Mouse (Mus musculus) G1E (cell line): ENCODE data around the gene Dusp3. TPM values are rescaled to one million over a fixed set of nuclear protein-coding genes. Genes with fewer than 3 reads are reported as not detected.

ENCODE experiments used
- ATAC-seq: 2 replicates; pipeline ENCODE4 v1.8.0; 2016; ENCODE audit warnings: mild to moderate bottlenecking; ENCODE audit not compliant: insufficient number of reproducible peaks, poor library complexity, low FRiP score, severe bottlenecking; ENCODE audit errors: extremely low read depth
- DNase-seq: peaks from one replicate; pipeline ENCODE4 v3.0.0; 2012; ENCODE audit warnings: low spot score
- H3K27me3 ChIP-seq: 2 replicates; pipeline ENCODE4 v1.6.1; 2012; ENCODE audit warnings: mild to moderate bottlenecking, low read length, inconsistent platforms; ENCODE audit not compliant: insufficient read depth
- H3K36me3 ChIP-seq: replicated peaks from 2 replicates; pipeline ENCODE3; 2012; ENCODE audit warnings: mild to moderate bottlenecking, inconsistent platforms
- H3K4me1 ChIP-seq: 2 replicates; pipeline ENCODE4 v1.6.1; 2012; ENCODE audit warnings: low read depth, low read length, inconsistent platforms, mixed read lengths; ENCODE audit not compliant: insufficient read depth
- H3K4me3 ChIP-seq: 2 replicates; pipeline ENCODE4 v1.5.1; 2012; ENCODE audit warnings: low read depth, mild to moderate bottlenecking, inconsistent platforms, low read length, moderate library complexity, mixed read lengths
- H3K9me3 ChIP-seq: replicated peaks from 2 replicates; pipeline ENCODE4 v1.6.1; 2012; ENCODE audit warnings: inconsistent platforms
- CTCF ChIP-seq: IDR thresholded peaks from 2 replicates; pipeline ENCODE4 v1.5.1; 2012; ENCODE audit warnings: low read depth, low read length, inconsistent platforms, mixed read lengths
- GATA1 ChIP-seq: IDR thresholded peaks from 2 replicates; pipeline ENCODE4 v1.6.1; 2012; ENCODE audit warnings: borderline replicate concordance, low read length, inconsistent platforms, mixed read lengths
- GATA2 ChIP-seq: IDR thresholded peaks from 2 replicates; pipeline ENCODE4 v1.6.1; 2012; ENCODE audit warnings: low read depth, low read length, inconsistent platforms, borderline replicate concordance
- POLR2AphosphoS5 ChIP-seq: IDR thresholded peaks from 2 replicates; pipeline ENCODE4 v1.6.1; 2012; ENCODE audit warnings: low read depth, low read length, inconsistent platforms; ENCODE audit not compliant: insufficient replicate concordance
- TAL1 ChIP-seq: conservative IDR thresholded peaks from 2 replicates; pipeline ENCODE4 v1.6.1; 2012; ENCODE audit warnings: low read depth, low read length, inconsistent platforms, mixed read lengths
- polyA plus RNA-seq: library from polyadenylated mRNA; stranded (reverse); fragments of >175 nt; gene quantifications from 2 replicates; pipeline ENCODE4 v1.2.3, GENCODE M21; 2012
- total RNA-seq, 2 experiments: library from RNA; stranded (forward) in 1 of 2; stranded (reverse) in 1 of 2; fragments of 200-1000 nt in 1 of 2; fragments of >200 nt in 1 of 2; fragmentation: Nextera tagmentation in 1 of 2; gene quantifications; 2 replicates each; pipeline ENCODE4 v1.2.3; 2014 to 2017

Gene Dusp3
- total and polyA plus RNA-seq, 3 experiments: 3.4 to 17.3 (median 16.0) TPM

GRCm38 (mm10) chr11:101953441-101953840 lies 33.4 kb downstream of the Dusp3 start:
- Histone ChIP-seq H3K4me3 (no peak overlapping the region), H3K27me3 (peaks cover 35% of the 10 kb centered on the region), H3K36me3 (no peaks in the 10 kb centered on the region), H3K4me1 (peaks cover 19% of the 10 kb centered on the region), H3K9me3 (no peaks in the 10 kb centered on the region)
- ATAC-seq: no peak
- DNase-seq: no peak
- TF ChIP-seq GATA2 (no peak), TAL1 (no peak)

- Histone ChIP-seq H3K9me3 (no peaks in the 10 kb centered on the region), H3K4me3 (no peak overlapping the region; the same call in 1 of the 2 replicates), H3K36me3 (no peaks in the 10 kb centered on the region), H3K27me3 (peaks cover 34% of the 10 kb centered on the region), H3K4me1 (peaks cover 19% of the 10 kb centered on the region)
- TF ChIP-seq POLR2AphosphoS5: no peak
- TF ChIP-seq GATA2: no peak
- no peak for TF ChIP-seq TAL1
- TF ChIP-seq CTCF: no peak
- TF ChIP-seq GATA1: no peak
- DNase-seq: peak; percentile 38
- peak; percentile 80 for ATAC-seq
These were observed 34.1 kb downstream of the Dusp3 start for GRCm38 (mm10) chr11:101952541-101953341.

DNA sequence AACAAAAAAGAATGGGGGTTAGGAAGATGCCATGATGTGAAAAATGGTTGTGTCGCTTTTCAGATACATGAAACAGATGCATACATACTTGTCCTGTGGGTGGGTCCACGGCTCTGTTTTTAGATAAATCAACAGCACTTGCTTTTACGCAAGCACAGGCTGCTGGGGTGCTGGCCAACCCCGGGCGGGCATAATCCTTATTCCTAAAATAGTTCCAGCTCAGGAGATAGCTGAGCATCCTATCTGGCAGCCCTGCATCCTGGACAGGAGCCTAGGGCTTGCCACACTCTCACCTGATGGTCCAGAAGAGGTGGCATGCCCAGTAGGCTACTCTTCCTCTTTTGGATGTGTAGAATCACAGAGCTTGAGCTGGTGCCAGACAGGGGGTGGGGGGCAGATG lies 36.8 kb downstream of the Dusp3 start:
- Histone ChIP-seq H3K27me3 (peaks cover 37% of the 10 kb centered on the region), H3K36me3 (no peaks in the 10 kb centered on the region), H3K9me3 (no peaks in the 10 kb centered on the region), H3K4me1 (peaks cover 19% of the 10 kb centered on the region), H3K4me3 (no peak overlapping the region)
- DNase-seq: no peak
- ATAC-seq: no peak
- TF ChIP-seq GATA1 (no peak), GATA2 (no peak), CTCF (no peak), POLR2AphosphoS5 (no peak), TAL1 (no peak)

DNA sequence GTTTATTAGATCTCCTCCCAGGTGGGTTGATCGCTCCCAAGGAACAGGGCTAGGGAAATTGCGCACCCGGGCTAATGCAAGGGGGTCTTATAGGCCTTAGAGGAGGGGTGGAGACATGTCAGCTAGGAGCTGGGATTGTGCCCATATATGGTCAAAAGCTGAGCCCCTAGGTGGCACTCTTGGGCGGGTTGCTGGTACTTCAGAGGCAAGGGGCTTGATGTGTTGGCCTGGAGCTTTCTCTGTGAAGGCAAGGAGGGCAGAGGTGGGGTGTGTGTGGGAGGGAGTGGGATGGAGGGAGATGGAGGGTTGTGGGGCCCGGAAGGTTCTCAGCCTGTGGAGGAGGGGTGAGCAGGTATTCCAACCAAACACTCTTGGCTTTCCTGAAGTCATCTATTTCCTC lies 40.3 kb downstream of the Dusp3 start:
- Histone ChIP-seq H3K4me3 (no peak overlapping the region), H3K36me3 (no peaks in the 10 kb centered on the region), H3K9me3 (no peaks in the 10 kb centered on the region; the same call in 1 of the 2 replicates), H3K4me1 (no peaks in the 10 kb centered on the region), H3K27me3 (peaks cover 27% of the 10 kb centered on the region)
- TF ChIP-seq GATA1 (no peak), TAL1 (no peak), CTCF (no peak), GATA2 (no peak), POLR2AphosphoS5 (no peak)
- no peak for DNase-seq
- ATAC-seq: no peak

GRCm38 (mm10) chr11:101943055-101943454 lies 43.8 kb downstream of the Dusp3 start:
- Histone ChIP-seq H3K4me3 (no peak overlapping the region), H3K36me3 (no peaks in the 10 kb centered on the region), H3K9me3 (no peaks in the 10 kb centered on the region; the same call in 1 of the 2 replicates), H3K4me1 (no peaks in the 10 kb centered on the region), H3K27me3 (peaks cover 24% of the 10 kb centered on the region)
- no peak for DNase-seq
- ATAC-seq: no peak
- TF ChIP-seq GATA2 (no peak), POLR2AphosphoS5 (no peak), GATA1 (no peak), TAL1 (no peak), CTCF (no peak)

DNA sequence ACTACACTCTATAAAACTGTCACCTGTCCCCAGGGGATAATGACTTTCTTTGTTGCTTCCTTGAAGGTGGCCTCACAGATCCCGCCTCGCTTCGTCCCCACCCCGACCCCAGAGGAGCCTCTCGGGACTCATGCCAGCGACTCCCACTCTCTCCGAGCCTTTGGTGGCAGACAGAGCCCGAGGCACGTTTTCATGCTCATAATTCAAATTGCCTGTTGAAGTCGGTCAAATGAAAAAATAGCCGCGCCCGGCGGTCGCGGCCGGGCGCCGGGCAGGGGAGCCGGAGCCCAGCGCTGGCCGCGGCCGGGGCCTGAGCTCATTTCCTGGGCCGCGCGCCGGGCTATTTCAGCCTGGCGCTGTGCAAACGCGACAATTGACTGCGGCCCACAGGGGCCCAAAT lies 49.7 kb downstream of the Dusp3 start:
- Histone ChIP-seq H3K27me3 (peaks cover 29% of the 10 kb centered on the region), H3K36me3 (no peaks in the 10 kb centered on the region), H3K4me3 (no peak overlapping the region), H3K9me3 (no peaks in the 10 kb centered on the region), H3K4me1 (no peaks in the 10 kb centered on the region)
- TF ChIP-seq POLR2AphosphoS5 (no peak), GATA1 (no peak), GATA2 (no peak), TAL1 (no peak), CTCF (no peak)
- DNase-seq (no peak), ATAC-seq (no peak)
